Mouse (Mus musculus): ENCODE results near the gene Lypd8. TPM values are rescaled to one million over a fixed set of nuclear protein-coding genes. Genes with fewer than 3 reads are reported as not detected.
"Not testable (repeated sequence)": the region's sequence is repeated elsewhere in the genome, so short reads cannot be mapped to it uniquely, and the experiment has no call there.

Lypd8 gene
- total RNA-seq (2017): not detected in 2 replicates

GRCm38 (mm10) chr11:58378763-58379278 lies at the start of gene Lypd8:
Lypd8 (plus strand) TSS chr11:58379043.
- no peak for ATAC-seq (ENCODE audit: extremely low read depth, insufficient number of reproducible peaks, low FRiP score, poor library complexity, severe bottlenecking)

DNA sequence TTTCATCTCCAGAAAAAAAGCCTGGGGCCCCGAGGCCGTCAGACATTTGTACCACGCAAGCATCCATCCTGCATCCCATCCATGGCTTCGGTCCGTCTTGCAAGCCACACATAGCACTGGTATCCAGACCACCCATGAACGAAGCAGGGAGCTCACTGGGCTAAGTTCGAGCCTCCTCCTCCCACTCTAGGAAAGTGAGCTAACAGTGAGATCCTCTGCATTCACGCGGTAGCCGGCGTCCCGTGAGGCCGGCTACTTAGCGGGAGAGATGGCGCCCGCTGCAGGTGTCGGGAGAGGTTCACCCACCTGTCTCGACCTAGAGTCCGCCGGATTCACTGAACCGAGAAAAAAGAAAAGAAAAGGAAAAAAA lies 49.0 kb upstream of the Lypd8 start:
- ATAC-seq (ENCODE audit: extremely low read depth, insufficient number of reproducible peaks, low FRiP score, poor library complexity, severe bottlenecking): no peak

GRCm38 (mm10) chr11:58330276-58331148 lies 48.3 kb upstream of the Lypd8 start, which contains the start of the genes Zfp672 and Sh3bp5l:
Zfp672 (minus strand) TSS chr11:58330339.
Sh3bp5l (plus strand) TSS chr11:58330724.
- ATAC-seq (ENCODE audit: extremely low read depth, insufficient number of reproducible peaks, low FRiP score, poor library complexity, severe bottlenecking): peak; percentile 90

DNA sequence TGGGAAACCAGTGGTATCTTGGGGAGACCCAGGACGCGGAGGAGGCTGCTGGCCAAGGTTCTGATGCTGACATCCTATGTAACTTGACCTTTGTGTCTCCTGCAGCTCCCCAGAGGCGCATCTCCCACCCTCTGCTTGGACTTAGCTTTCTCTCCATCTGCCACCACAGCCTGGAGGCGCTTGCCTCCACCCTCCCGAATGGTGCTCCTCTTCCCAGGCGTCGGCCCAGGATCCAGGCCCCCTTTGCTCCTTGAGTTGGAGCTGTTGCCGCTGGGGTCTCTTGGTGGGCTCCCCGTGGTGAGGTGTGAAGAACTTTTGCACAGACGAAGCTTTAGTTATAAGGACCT lies 47.7 kb upstream of the Lypd8 start:
- no peak for ATAC-seq (ENCODE audit: extremely low read depth, insufficient number of reproducible peaks, low FRiP score, poor library complexity, severe bottlenecking)

- no peak for ATAC-seq (ENCODE audit: extremely low read depth, insufficient number of reproducible peaks, low FRiP score, poor library complexity, severe bottlenecking)
Measured at GRCm38 (mm10) chr11:58331546-58331945, 47.3 kb upstream of the Lypd8 start.

GRCm38 (mm10) chr11:58334746-58335145 lies 44.1 kb upstream of the Lypd8 start:
- ATAC-seq (ENCODE audit: extremely low read depth, insufficient number of reproducible peaks, low FRiP score, poor library complexity, severe bottlenecking): no peak

DNA sequence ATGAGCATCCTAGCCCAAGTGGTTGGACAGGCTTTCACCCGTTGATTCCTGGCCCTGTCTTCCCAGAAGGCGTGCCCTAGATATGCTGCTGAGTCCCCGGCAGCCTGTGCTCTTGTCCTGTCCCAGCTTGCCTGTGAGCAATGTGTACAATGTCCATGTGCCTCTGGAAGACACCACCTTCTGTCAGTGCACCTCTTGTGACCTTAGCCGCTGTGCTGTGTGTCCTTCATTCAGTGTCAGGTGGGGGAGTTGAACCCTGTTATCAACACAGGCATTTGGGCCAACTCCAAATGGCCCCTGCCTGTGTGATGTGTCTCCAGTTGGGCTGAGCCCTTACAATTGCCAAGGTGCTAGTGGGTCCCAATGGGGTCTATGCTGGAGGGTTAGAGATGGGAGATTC lies 32.1 kb upstream of the Lypd8 start:
- no peak for ATAC-seq (ENCODE audit: extremely low read depth, insufficient number of reproducible peaks, low FRiP score, poor library complexity, severe bottlenecking)

- ATAC-seq (ENCODE audit: extremely low read depth, insufficient number of reproducible peaks, low FRiP score, poor library complexity, severe bottlenecking): no peak
Measured at GRCm38 (mm10) chr11:58350628-58351027, 28.2 kb upstream of the Lypd8 start.

- ATAC-seq (ENCODE audit: extremely low read depth, insufficient number of reproducible peaks, low FRiP score, poor library complexity, severe bottlenecking): no peak
Measured at GRCm38 (mm10) chr11:58351179-58351578, 27.7 kb upstream of the Lypd8 start.

DNA sequence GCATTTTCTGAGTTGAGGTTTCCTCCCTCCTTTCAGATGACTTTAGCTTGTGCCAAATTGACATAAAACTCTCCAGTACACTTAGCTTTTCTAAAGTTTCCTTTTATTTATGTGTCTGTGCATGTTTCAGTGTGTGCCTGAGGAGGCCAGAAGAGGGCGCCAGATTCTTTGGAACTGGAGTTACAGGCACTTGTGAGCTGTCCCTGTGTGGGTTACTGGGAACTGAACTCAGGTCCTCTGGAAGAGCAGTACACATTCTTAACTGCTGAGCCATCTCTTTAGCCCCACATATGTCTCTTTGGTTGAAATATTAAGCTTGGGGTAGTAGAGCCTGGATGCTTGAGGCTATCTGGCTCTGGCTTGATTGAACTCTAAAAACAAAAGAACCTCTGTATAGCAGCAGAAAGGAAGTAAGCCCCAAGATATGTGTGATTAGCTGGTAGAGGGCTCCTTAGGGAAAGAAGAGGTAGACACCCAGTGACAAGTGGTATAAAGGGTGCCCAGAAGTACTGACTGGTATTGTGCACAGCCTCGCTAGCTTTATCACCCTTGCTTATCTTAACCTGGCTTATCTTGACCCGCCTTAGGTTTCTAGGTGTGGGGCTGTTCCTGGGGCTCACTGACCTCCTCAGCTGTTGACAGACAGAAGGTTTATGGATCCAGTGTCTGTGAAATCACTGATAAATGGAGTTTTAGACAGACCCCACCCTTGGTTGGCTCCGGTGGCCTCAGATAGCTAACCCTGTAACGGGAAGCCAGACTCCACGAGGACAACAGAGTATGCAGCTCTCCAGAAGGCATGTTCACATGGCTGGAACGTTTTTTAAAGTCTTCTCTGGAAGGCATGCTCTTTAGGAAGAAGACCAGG lies 25.9 kb upstream of the Lypd8 start:
- ATAC-seq (ENCODE audit: extremely low read depth, insufficient number of reproducible peaks, low FRiP score, poor library complexity, severe bottlenecking): no peak

- no peak for ATAC-seq (ENCODE audit: extremely low read depth, insufficient number of reproducible peaks, low FRiP score, poor library complexity, severe bottlenecking)
Measured at GRCm38 (mm10) chr11:58353709-58354108, 25.1 kb upstream of the Lypd8 start.

DNA sequence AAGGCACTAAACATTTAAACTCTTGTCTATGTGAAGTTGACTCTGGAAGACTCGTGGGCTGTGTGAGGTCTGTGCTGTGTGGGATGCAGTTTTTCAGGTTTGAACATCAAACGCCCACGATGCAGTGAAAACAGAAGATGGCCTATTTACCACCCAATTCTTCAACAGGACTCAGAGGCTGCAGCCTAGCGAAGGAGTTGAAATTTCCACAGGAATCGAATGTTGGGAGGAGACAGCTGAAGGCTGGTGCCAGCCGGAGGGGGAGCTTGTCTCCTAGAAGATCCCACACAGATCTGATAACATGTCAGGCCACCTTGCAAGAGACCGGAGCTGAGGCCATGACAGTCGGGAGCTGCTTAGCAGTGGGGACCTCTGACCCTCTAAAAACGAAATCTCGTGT lies 24.4 kb upstream of the Lypd8 start:
- ATAC-seq (ENCODE audit: extremely low read depth, insufficient number of reproducible peaks, low FRiP score, poor library complexity, severe bottlenecking): no peak

DNA sequence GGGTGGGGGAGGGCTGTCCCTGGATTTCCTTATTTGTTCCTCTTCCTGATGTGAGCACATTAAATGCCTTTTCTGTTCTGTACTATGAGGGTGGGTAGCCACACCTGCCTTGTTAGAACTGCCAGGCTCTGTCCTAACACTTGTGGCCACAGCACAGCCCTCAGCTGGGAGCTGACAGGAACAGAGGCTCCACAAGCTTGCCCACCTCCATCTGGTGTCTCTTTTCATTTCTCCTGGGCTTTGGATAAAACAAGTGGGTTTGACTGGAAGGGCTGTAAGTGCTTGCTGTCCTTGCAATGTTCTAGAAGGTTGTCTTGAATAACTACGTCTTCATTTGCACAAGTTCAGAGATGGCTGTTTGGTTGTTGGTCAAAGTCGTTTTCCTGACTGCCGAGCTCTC lies 23.9 kb upstream of the Lypd8 start:
- ATAC-seq (ENCODE audit: extremely low read depth, insufficient number of reproducible peaks, low FRiP score, poor library complexity, severe bottlenecking): no peak

DNA sequence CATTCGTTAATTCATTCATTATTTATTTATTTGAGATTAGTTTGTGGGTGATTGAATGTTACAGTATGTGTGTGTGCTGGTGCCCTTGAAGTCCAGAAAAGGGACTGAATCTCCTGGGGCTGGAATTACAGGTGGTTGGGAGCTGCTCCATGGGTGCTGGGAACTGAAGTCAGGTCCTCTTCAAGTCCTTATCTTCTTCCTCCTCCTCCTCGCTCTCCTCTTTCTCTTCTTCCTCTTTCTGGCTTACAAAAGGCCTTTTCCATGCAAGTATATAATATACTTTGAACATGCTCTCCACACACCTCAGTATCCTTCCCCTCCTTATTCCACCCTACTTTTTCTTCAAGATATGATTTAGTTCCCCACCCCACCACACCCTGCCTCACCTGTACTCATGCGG lies 21.8 kb upstream of the Lypd8 start:
- ATAC-seq (ENCODE audit: extremely low read depth, insufficient number of reproducible peaks, low FRiP score, poor library complexity, severe bottlenecking): no peak

- no peak for ATAC-seq (ENCODE audit: extremely low read depth, insufficient number of reproducible peaks, low FRiP score, poor library complexity, severe bottlenecking)
Measured at GRCm38 (mm10) chr11:58357844-58358534, 20.9 kb upstream of the Lypd8 start.

DNA sequence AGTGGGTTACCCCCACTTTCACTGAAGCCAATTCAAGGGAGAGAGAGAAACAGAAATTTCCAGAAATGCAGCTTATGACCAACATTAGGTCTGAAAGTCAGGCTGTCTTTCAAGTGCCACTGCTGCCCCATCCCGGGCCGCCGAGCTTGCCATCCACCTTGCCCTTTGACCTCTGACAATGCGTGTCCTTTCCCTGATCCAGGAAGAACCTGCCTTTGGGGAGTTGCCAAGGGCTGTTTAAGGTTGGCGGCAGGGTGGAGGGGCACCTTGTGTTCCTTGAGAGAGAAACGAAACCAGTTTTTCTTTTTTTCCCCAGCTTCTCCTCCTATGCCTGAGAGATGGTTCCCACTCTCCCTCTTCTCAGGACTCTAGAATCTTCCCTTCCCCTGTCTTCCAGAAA lies 16.3 kb upstream of the Lypd8 start:
- ATAC-seq (ENCODE audit: extremely low read depth, insufficient number of reproducible peaks, low FRiP score, poor library complexity, severe bottlenecking): not testable (repeated sequence)

DNA sequence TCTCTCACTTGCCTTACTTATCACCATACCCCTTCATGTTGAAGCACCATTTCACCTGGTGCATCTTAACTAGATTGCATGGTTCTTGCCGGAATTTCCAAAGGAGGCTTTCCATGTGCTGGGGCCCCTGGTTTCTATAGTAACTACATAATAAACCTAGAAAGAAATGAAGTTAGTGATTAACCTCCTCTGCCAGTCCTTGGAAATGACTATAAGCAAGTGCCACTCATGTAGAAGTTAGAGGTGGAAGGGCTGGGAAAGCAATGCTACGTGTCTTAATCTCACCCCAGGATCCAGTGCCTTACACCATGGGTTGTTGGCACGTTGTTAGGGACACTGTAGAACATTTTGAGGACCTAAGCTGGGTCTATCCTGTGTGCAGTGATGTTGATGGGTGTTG lies 14.4 kb upstream of the Lypd8 start:
- no peak for ATAC-seq (ENCODE audit: extremely low read depth, insufficient number of reproducible peaks, low FRiP score, poor library complexity, severe bottlenecking)

GRCm38 (mm10) chr11:58366191-58366590 lies 12.7 kb upstream of the Lypd8 start:
- not testable (repeated sequence) for ATAC-seq (ENCODE audit: extremely low read depth, insufficient number of reproducible peaks, low FRiP score, poor library complexity, severe bottlenecking)

DNA sequence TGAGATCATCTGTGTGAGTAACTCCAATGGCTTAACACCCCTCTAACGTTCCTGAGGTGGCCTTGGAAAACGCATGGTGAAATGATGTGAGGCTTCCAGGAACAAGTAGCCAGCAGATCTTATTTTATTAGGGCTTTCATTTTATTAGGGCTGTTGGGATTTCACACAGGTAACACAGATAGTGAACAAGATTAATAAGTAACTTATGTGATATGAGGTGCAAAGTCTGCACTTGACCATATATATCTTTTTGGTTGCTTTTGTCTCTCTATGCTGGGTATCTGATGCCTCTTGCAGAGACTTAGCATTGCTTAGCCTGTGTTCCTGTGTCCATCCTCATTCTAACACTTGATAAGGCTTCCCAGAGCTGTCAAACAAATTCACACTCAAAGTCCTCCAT lies 1.6 kb upstream of the Lypd8 start:
- ATAC-seq (ENCODE audit: extremely low read depth, insufficient number of reproducible peaks, low FRiP score, poor library complexity, severe bottlenecking): no peak
